Mouse (Mus musculus) kidney, adult 11 months (tissue): ENCODE data around the gene Dusp16.

Experiments
- DNase-seq: peaks from one replicate; pipeline ENCODE4 v3.0.0; 2022

The Dusp16 gene

GRCm38 (mm10) chr6:134732813-134733212 is 59.6 kb downstream of the Dusp16 start:
- no peak for DNase-seq

GRCm38 (mm10) chr6:134730978-134731377 is 61.4 kb downstream of the Dusp16 start:
- DNase-seq: no peak

- DNase-seq: peak; percentile 34
Observed at GRCm38 (mm10) chr6:134725406-134725805, 67.0 kb downstream of the Dusp16 start.

GRCm38 (mm10) chr6:134723833-134724553 is 68.4 kb downstream of the Dusp16 start:
- peak; percentile 80 for DNase-seq

GRCm38 (mm10) chr6:134723326-134723725 is 69.1 kb downstream of the Dusp16 start:
- DNase-seq: no peak

- no peak for DNase-seq
Observed at GRCm38 (mm10) chr6:134722906-134723305, 69.5 kb downstream of the Dusp16 start.

- DNase-seq: no peak
Observed at GRCm38 (mm10) chr6:134721729-134722269, 70.6 kb downstream of the Dusp16 start.

- DNase-seq: no peak
Observed at GRCm38 (mm10) chr6:134720150-134720549, 72.3 kb downstream of the Dusp16 start.

GRCm38 (mm10) chr6:134719156-134719555 is 73.3 kb downstream of the Dusp16 start:
- no peak for DNase-seq

- peak; percentile 71 for DNase-seq
Observed at GRCm38 (mm10) chr6:134718668-134719065, 73.8 kb downstream of the Dusp16 start.

- peak; percentile 15 for DNase-seq
Observed at GRCm38 (mm10) chr6:134717886-134718667, 74.3 kb downstream of the Dusp16 start.

GRCm38 (mm10) chr6:134716168-134716587 is 76.2 kb downstream of the Dusp16 start:
- no peak for DNase-seq

- DNase-seq: no peak
Observed at GRCm38 (mm10) chr6:134713897-134714296, 78.5 kb downstream of the Dusp16 start.

GRCm38 (mm10) chr6:134713321-134713720 is 79.1 kb downstream of the Dusp16 start:
- DNase-seq: no peak

- no peak for DNase-seq
Observed at GRCm38 (mm10) chr6:134710020-134710419, 82.4 kb downstream of the Dusp16 start.

GRCm38 (mm10) chr6:134706467-134706866 is 86.0 kb downstream of the Dusp16 start:
- DNase-seq: no peak

GRCm38 (mm10) chr6:134703053-134703690 is 89.3 kb downstream of the Dusp16 start:
- DNase-seq: peak; percentile 61

- DNase-seq: no peak
Observed at GRCm38 (mm10) chr6:134702184-134702583, 90.2 kb downstream of the Dusp16 start.

GRCm38 (mm10) chr6:134701211-134701602 is 91.2 kb downstream of the Dusp16 start:
- DNase-seq: no peak

GRCm38 (mm10) chr6:134700451-134701210 is 91.8 kb downstream of the Dusp16 start:
- DNase-seq: peak; percentile 25

- no peak for DNase-seq
Observed at GRCm38 (mm10) chr6:134698243-134698642, 94.2 kb downstream of the Dusp16 start.

- no peak for DNase-seq
Observed at GRCm38 (mm10) chr6:134696554-134696953, 95.9 kb downstream of the Dusp16 start.

GRCm38 (mm10) chr6:134696146-134696545 is 96.3 kb downstream of the Dusp16 start:
- DNase-seq: peak; percentile 16
